Mouse (Mus musculus): ENCODE results near the gene Vps8.

Gene Vps8

DNA sequence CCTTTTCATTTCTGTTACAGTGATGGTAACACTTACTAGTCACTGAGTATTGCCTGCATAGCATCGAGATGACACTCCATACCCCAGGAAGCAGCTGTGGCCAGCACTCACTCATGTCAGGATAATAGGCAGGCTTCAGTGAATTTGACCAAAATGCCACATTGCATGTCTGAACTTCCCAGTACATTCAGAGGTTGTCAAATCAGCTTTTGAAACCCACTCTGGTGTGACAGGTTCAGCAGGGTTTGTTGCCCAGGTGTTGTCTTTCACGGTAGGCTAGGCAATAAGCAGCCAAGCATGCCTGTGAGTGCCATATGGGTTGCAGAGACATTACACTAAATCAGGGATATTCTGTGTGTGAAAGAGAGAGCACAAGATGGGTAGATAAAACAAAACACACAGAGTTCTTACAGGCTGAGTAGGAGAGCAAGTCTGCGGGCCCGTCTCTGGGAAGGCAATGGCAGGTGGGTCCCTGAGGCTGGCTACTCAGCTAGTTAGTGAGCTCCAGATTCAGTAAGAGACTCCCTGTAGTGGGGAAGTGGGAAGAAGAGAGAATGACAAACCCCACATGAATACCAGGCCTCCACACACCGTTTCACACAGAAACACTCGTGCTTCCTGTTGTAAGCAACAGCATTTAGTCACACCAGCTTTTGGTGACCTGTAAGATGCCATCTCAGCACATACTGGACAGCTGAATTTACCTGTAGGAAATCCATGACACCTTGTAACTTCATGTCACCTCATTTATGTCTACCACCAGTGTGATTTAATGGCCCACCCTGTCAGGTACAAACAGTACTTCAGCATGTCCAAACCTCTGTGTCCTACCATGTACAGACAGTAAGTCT, 203.1 kb downstream of the Vps8 start:
- in situ Hi-C loops (cut with MboI, MseI) = no loop called here

DNA sequence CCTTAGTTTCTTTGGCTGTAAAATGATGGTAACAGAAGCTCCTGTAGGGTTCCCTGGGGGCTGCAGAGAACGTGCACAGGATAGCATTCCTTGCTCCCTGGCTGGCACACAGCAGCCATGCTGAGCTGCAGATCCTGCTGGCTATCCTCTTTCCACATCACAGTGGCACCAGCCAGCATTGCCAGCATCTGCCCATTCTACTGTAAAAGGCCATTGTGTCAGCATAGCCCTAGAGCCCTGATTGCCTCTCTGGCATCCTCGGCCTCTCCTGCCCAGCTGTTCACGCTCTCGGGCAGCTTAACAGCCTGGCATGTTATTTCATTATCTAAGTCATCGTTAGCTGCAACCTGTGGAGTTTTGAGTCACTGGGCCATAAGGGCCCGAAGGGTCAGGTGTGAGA, 204.3 kb downstream of the Vps8 start:
- in situ Hi-C loops (cut with MboI, MseI) = no loop called here

DNA sequence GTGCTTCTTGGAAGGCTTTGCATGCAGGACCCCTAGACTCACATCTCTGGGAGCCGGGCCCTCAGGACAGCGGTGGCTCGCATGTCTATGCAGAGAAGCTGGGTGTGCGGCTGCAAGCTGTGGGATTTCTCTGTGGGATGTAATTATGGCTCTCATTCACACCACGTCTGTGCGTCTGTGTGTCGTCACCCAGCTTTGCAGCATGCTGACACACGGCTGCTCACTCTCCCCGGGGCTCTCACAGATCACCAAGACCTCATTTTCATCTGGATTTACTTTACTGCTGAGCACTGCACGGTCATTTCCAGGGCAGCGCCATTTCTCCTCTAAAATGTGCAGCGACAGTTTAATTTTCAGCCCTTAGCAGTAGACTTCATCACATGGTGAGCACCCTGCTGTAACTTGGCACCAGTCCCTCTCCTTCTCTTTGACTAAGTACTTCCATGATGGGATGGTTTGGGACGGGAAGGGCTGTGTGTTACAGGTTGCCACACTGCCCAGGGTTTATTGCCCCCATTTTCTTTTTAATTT, 205.2 kb downstream of the Vps8 start:
- in situ Hi-C loops (cut with MboI, MseI) = no loop called here

DNA sequence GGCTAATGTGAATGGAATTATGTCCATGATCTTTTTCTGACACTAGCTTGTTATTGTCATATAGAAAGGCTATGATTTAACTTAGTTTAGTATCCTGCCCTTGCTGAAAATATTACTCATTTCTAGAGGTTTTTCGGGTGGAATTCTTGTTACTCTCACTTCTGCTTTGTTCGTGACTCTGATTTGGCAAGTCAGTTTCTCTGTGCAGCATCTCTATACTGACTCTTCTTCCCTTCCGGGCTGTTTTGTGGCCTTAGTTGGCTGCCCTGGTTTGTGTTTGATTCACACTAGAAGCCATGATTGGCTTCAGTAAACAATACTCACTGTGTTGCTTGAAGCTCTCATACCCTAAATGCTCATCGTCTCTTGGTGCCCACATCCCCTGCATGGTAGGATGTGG, 207.7 kb downstream of the Vps8 start:
- in situ Hi-C loops (cut with MboI, MseI) = no loop called here

DNA sequence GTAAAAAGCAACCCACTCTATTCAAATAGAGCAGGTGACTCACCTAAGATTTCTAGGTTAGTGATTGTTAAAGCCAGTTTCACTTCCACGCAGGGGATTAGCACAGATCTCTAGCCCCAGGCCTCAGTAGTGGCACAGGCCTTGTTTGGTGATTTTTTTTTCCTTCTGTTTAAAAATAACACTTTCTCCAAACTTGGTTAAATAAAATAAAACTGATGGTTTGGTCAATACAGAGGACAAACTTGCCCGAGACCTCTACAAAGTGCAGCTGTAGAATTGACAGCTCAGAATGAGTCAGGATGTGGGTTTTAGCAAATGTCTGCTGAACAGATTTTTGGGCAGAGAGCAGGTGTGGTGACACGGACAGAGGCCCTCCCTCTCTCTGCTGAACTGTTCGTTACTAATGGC, 208.9 kb downstream of the Vps8 start:
- in situ Hi-C loops (cut with MboI, MseI) = no loop called here

DNA sequence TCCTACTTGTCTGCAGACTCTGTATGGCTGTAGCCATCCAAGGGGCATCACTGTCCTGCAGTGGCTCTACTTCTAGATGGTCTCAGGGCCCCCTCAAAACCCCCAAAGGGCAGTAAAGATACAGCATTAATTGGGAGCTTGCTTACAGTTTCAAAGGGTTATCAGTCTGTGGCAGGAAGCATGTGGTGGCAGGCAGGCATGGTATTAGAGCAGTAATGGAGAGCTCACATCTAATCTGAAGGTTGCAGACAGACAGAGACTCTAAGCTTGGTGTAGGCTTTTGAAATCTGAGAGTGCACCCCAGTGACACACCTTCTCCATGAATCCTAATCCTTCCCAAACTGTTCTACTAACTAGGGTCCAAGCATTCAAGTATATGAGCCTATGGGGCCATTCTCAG, 211.5 kb downstream of the Vps8 start:
- in situ Hi-C loops (cut with MboI, MseI) = no loop called here

GRCm38 (mm10) chr16:21636156-21636853, 213.4 kb downstream of the Vps8 start:
- in situ Hi-C loops (cut with MboI, MseI) = no loop called here

DNA sequence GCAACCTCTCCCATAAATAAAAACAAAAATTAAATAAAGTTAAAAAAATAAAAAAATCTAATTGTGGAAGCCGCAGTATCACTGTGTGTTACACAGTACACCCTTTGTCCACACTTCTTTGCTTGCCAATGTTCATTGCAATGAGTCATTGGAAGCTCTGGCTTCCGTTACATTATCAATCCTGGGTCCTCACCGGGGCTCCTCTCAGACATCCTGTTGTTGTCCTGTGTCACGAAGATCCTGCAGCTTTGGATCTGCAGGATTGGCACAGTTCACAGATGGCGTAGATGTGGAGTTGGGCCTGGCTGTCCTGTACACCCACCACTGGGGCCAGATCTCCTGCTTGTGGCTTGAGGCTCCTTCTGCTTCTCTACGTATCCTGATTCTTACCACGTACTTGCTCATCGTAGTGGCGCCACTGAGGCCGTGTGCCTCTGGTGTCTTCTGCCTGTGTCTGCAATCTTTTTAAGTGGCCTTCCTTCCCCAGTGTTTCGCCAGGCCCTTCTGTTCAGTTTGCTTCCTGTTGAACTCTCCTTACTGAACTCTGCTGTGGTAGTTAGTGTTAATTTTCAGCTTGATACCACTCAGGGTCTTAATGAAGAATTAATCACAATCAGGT, 214.4 kb downstream of the Vps8 start:
- in situ Hi-C loops (cut with MboI, MseI) = no loop called here

GRCm38 (mm10) chr16:21640766-21641499, 218.0 kb downstream of the Vps8 start:
- in situ Hi-C loops (cut with MboI, MseI) = no loop called here

GRCm38 (mm10) chr16:21641944-21642343, 219.0 kb downstream of the Vps8 start:
- in situ Hi-C loops (cut with MboI, MseI) = no loop called here

GRCm38 (mm10) chr16:21642906-21643305, 220.0 kb downstream of the Vps8 start:
- in situ Hi-C loops (cut with MboI, MseI) = no loop called here

- in situ Hi-C loops (cut with MboI, MseI) = no loop called here
Observed at GRCm38 (mm10) chr16:21643621-21644041, 220.7 kb downstream of the Vps8 start.

GRCm38 (mm10) chr16:21644066-21644561, 221.2 kb downstream of the Vps8 start:
- in situ Hi-C loops (cut with MboI, MseI) = no loop called here

DNA sequence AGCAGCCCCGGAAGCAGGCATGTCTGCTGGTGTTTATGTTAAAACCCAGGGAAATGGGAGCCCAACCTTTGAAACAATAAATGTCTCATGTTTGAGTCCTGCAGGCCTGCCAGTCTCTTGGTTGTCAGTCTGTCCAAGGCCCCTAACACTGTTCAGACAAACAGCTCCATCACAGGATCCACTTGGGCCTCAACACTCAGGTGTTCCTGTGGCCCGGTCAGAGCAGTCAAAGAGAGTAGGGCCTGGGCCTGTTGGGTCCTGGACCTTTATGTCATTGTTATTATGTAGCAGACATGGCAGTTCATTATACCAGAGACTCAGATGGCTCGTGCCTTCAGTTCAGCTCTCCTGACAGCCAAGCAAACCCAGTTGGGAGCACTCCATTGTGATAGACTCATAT, 221.7 kb downstream of the Vps8 start:
- in situ Hi-C loops (cut with MboI, MseI) = no loop called here

GRCm38 (mm10) chr16:21645915-21646314, 223.0 kb downstream of the Vps8 start:
- in situ Hi-C loops (cut with MboI, MseI) = no loop called here

DNA sequence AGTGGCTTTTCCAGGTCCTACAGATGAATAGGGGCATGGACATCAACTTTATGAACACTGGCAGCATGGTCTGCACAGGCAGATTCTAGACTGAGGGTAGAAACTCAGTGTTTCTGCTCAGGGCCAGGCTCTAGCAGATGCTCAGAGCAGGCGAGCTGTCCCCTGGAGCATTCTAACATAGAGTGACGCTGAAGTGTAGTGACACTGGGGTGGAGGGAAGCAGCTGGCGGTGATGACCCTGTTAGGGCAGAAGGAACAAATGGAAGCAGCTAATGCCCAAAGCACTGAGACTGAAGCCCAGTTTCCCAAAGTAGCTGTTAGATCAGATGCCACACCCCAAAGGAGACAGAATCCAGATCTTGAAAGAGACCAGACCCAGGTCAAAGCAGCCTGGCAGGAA, 223.6 kb downstream of the Vps8 start:
- in situ Hi-C loops (cut with MboI, MseI) = no loop called here

GRCm38 (mm10) chr16:21648800-21649199, 225.9 kb downstream of the Vps8 start:
- in situ Hi-C loops (cut with MboI, MseI) = no loop called here

GRCm38 (mm10) chr16:21650289-21650688, 227.4 kb downstream of the Vps8 start:
- in situ Hi-C loops (cut with MboI, MseI) = no loop called here

GRCm38 (mm10) chr16:21651161-21651560, 228.2 kb downstream of the Vps8 start:
- in situ Hi-C loops (cut with MboI, MseI) = no loop called here

DNA sequence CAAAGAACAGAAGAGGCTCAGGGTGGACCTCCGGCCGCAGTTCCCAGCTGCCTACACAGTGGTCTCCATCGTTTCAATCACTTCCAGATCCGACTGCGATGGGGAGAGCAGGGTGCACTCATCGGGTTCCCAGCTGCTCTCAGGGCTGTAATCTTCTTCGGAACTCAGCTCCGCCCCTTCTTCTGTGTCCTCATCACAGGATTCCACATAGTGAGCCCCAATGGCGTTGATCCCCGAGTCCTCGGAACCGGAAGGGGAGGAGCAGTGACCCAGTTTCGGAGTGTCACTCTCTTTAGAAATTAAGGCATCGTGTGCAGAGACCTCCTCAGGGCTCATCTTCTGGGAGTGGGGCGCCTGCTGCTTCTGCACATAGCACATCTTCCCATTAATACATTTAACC, 230.2 kb downstream of the Vps8 start:
- in situ Hi-C loops (cut with MboI, MseI) = no loop called here

- in situ Hi-C loops (cut with MboI, MseI) = no loop called here
Observed at GRCm38 (mm10) chr16:21654384-21654783, 231.5 kb downstream of the Vps8 start.
